Mouse (Mus musculus): ENCODE measurements around the gene Tspan12.

DNA sequence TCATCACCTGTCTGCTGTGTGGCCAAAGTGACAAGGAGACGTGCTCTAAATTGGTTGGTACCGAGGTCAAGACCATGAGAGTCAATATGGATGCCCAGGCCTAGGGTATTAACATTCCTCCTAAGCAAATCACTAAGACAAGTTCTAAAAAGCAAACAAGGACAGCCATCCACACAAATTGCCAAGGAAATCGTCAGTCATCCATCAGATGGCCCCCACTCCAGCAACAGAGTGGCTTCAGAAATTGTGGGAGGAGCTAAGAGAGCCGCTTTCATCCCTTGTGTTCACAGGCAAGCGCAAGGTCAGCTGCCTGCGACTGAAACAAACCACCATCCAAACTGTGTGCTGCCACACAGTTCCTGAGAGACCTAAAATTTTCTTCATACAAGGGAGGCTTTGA lies 1.0 kb upstream of the Tspan12 start:
- TF ChIP-seq POLR2A (IDR thresholded peaks at IDR 0.05; ENCODE audit: extremely low read depth, insufficient read depth, low read length) (no peak), CTCF (IDR thresholded peaks at IDR 0.05; ENCODE audit: low read depth, low read length) (no peak)
